Mouse (Mus musculus): Measurements from ENCODE around the gene Cstb. TPM values are rescaled to one million over a fixed set of nuclear protein-coding genes. Genes with fewer than 3 reads are reported as not detected.

Cstb gene
- total RNA-seq, 2 experiments from 2014 or later: 18.5 to 21.2 TPM

GRCm38 (mm10) chr10:78452641-78453040 is 27.2 kb downstream of the Cstb start:
- no peak for DNase-seq
- intact Hi-C loops (cut with DNase I; ENCODE audit: low total_unique reads): no loop called here

GRCm38 (mm10) chr10:78456696-78457095 is 31.2 kb downstream of the Cstb start:
- no peak for DNase-seq
- intact Hi-C loops (cut with DNase I; ENCODE audit: low total_unique reads): no loop called here

- intact Hi-C loops (cut with DNase I; ENCODE audit: low total_unique reads): no loop called here
- peak; percentile 83 for DNase-seq
Measured at GRCm38 (mm10) chr10:78457495-78458347, 32.3 kb downstream of the Cstb start.

GRCm38 (mm10) chr10:78458348-78459111 is 33.1 kb downstream of the Cstb start:
- peak; percentile 70 for DNase-seq
- intact Hi-C loops (cut with DNase I; ENCODE audit: low total_unique reads): no loop called here

- intact Hi-C loops (cut with DNase I; ENCODE audit: low total_unique reads): no loop called here
- DNase-seq: no peak
Measured at GRCm38 (mm10) chr10:78460463-78460862, 35.0 kb downstream of the Cstb start.

- intact Hi-C loops (cut with DNase I; ENCODE audit: low total_unique reads): no loop called here
- DNase-seq: no peak
Measured at GRCm38 (mm10) chr10:78461767-78462166, 36.3 kb downstream of the Cstb start.

GRCm38 (mm10) chr10:78462945-78463768 is 37.7 kb downstream of the Cstb start:
- DNase-seq: no peak
- intact Hi-C loops (cut with DNase I; ENCODE audit: low total_unique reads): no loop called here

- no peak for DNase-seq
- intact Hi-C loops (cut with DNase I; ENCODE audit: low total_unique reads): no loop called here
Measured at GRCm38 (mm10) chr10:78463769-78464167, 38.3 kb downstream of the Cstb start.

GRCm38 (mm10) chr10:78464201-78464791 is 38.8 kb downstream of the Cstb start:
- intact Hi-C loops (cut with DNase I; ENCODE audit: low total_unique reads): no loop called here
- DNase-seq: no peak

GRCm38 (mm10) chr10:78464792-78465207 is 39.3 kb downstream of the Cstb start, which contains the start of gene Pdxk:
TSS of gene Pdxk (minus strand) at chr10:78464975.
- intact Hi-C loops (cut with DNase I; ENCODE audit: low total_unique reads): no loop called here
- DNase-seq: peak; percentile 94

- DNase-seq: no peak
- intact Hi-C loops (cut with DNase I; ENCODE audit: low total_unique reads): no loop called here
Measured at GRCm38 (mm10) chr10:78465472-78465871, 40.0 kb downstream of the Cstb start.

- intact Hi-C loops (cut with DNase I; ENCODE audit: low total_unique reads): no loop called here
- no peak for DNase-seq
Measured at GRCm38 (mm10) chr10:78466647-78467046, 41.2 kb downstream of the Cstb start.

- DNase-seq: peak; percentile 79
- intact Hi-C loops (cut with DNase I; ENCODE audit: low total_unique reads): no loop called here
Measured at GRCm38 (mm10) chr10:78467761-78468310, 42.4 kb downstream of the Cstb start.

- DNase-seq: no peak
- intact Hi-C loops (cut with DNase I; ENCODE audit: low total_unique reads): no loop called here
Measured at GRCm38 (mm10) chr10:78470582-78471313, 45.3 kb downstream of the Cstb start.

GRCm38 (mm10) chr10:78472046-78472445 is 46.6 kb downstream of the Cstb start:
- DNase-seq: no peak
- intact Hi-C loops (cut with DNase I; ENCODE audit: low total_unique reads): no loop called here

GRCm38 (mm10) chr10:78473434-78473833 is 48.0 kb downstream of the Cstb start:
- intact Hi-C loops (cut with DNase I; ENCODE audit: low total_unique reads): no loop called here
- no peak for DNase-seq

GRCm38 (mm10) chr10:78474759-78475158 is 49.3 kb downstream of the Cstb start:
- DNase-seq: no peak
- intact Hi-C loops (cut with DNase I; ENCODE audit: low total_unique reads): no loop called here

GRCm38 (mm10) chr10:78476821-78477220 is 51.4 kb downstream of the Cstb start:
- intact Hi-C loops (cut with DNase I; ENCODE audit: low total_unique reads): no loop called here
- DNase-seq: no peak

Data from gastrocnemius, postnatal 14 days (tissue).